Mouse (Mus musculus): ENCODE measurements at regions not wholly inside any gene's neighbourhood (a gene's known extent, or its start where the extent isn't known, plus 50 kb on each side); places are given as distances from the start of the nearest gene placed in this dataset.

- H3K27me3 ChIP-seq, result no peaks in the 10 kb centered on the region
- H3K4me2 ChIP-seq, result no peak overlapping the region
- no peak overlapping the region for H3K27ac ChIP-seq (replicated peaks)
- no peaks in the 10 kb centered on the region for H3K9me3 ChIP-seq
- H3K9ac ChIP-seq, result no peak overlapping the region
- peaks cover under 1% of the 10 kb centered on the region; the same call in 1 of the 2 replicates for H3K4me1 ChIP-seq (replicated peaks)
- no peaks in the 10 kb centered on the region for H3K36me3 ChIP-seq
- WGBS, result 79% methylated on average over 3 of the region's 3 CpGs
- ATAC-seq (ENCODE audit: low read depth), result no peak
- H3K4me3 ChIP-seq, result no peak overlapping the region
Measured at GRCm38 (mm10) chr10:43729184-43729583, 151.1 kb downstream of the Cd24a start.

GRCm38 (mm10) chr10:43733618-43734415, 155.7 kb downstream of the Cd24a start:
- no peaks in the 10 kb centered on the region for H3K4me1 ChIP-seq (replicated peaks)
- no peak for ATAC-seq (ENCODE audit: low read depth)
- no peaks in the 10 kb centered on the region for H3K27me3 ChIP-seq
- H3K9ac ChIP-seq, result no peak overlapping the region
- H3K9me3 ChIP-seq, result no peaks in the 10 kb centered on the region
- H3K4me3 ChIP-seq, result no peak overlapping the region
- H3K36me3 ChIP-seq, result no peaks in the 10 kb centered on the region
- 81% methylated on average over 13 of the region's 13 CpGs for WGBS
- no peak overlapping the region for H3K4me2 ChIP-seq
- H3K27ac ChIP-seq (replicated peaks), result no peak overlapping the region

- WGBS, result 90% methylated on average over 2 of the region's 2 CpGs
- no peak overlapping the region for H3K4me3 ChIP-seq
- H3K27ac ChIP-seq (replicated peaks), result no peak overlapping the region
- no peaks in the 10 kb centered on the region for H3K9me3 ChIP-seq
- H3K27me3 ChIP-seq, result no peaks in the 10 kb centered on the region
- ATAC-seq (ENCODE audit: low read depth), result no peak
- no peaks in the 10 kb centered on the region for H3K36me3 ChIP-seq
- H3K4me1 ChIP-seq (replicated peaks), result peaks cover 25% of the 10 kb centered on the region
- H3K4me2 ChIP-seq, result no peak overlapping the region
- H3K9ac ChIP-seq, result no peak overlapping the region
Measured at GRCm38 (mm10) chr10:43739181-43739580, 161.1 kb downstream of the Cd24a start.

GRCm38 (mm10) chr10:43739718-43740117, 161.6 kb downstream of the Cd24a start:
- 48% methylated on average over 8 of the region's 8 CpGs for WGBS
- no peaks in the 10 kb centered on the region for H3K36me3 ChIP-seq
- no peaks in the 10 kb centered on the region for H3K9me3 ChIP-seq
- H3K9ac ChIP-seq, result no peak overlapping the region
- H3K27ac ChIP-seq (replicated peaks), result no peak overlapping the region
- peaks cover 25% of the 10 kb centered on the region for H3K4me1 ChIP-seq (replicated peaks)
- no peak for ATAC-seq (ENCODE audit: low read depth)
- H3K4me3 ChIP-seq, result no peak overlapping the region
- H3K27me3 ChIP-seq, result no peaks in the 10 kb centered on the region
- no peak overlapping the region for H3K4me2 ChIP-seq

GRCm38 (mm10) chr10:43740204-43740865, 161.2 kb downstream of the Qrsl1 start:
- H3K36me3 ChIP-seq, result no peaks in the 10 kb centered on the region
- peaks cover 25% of the 10 kb centered on the region for H3K4me1 ChIP-seq (replicated peaks)
- H3K4me3 ChIP-seq, result no peak overlapping the region
- peak overlapping the region; percentile 49 for H3K27ac ChIP-seq (replicated peaks)
- no peaks in the 10 kb centered on the region for H3K9me3 ChIP-seq
- ATAC-seq (ENCODE audit: low read depth), result no peak
- no peaks in the 10 kb centered on the region for H3K27me3 ChIP-seq
- no peak overlapping the region for H3K9ac ChIP-seq
- H3K4me2 ChIP-seq, result no peak overlapping the region
- WGBS, result 36% methylated on average over 13 of the region's 13 CpGs

- Histone ChIP-seq H3K9ac (no peak overlapping the region), H3K4me3 (no peak overlapping the region), H3K4me1 (replicated peaks) (peaks cover 25% of the 10 kb centered on the region), H3K9me3 (no peaks in the 10 kb centered on the region), H3K27me3 (no peaks in the 10 kb centered on the region), H3K4me2 (no peak overlapping the region), H3K27ac (replicated peaks) (no peak overlapping the region), H3K36me3 (no peaks in the 10 kb centered on the region)
- no peak for ATAC-seq (ENCODE audit: low read depth)
- WGBS, result 52% methylated on average over 18 of the region's 18 CpGs
Measured at GRCm38 (mm10) chr10:43741361-43742084, 160.0 kb downstream of the Qrsl1 start.

GRCm38 (mm10) chr10:43742085-43743054, 159.2 kb downstream of the Qrsl1 start:
- Histone ChIP-seq H3K4me3 (peak overlapping the region; percentile 21), H3K4me2 (peak overlapping the region; percentile 50), H3K27me3 (no peaks in the 10 kb centered on the region), H3K9ac (0 out of 2 replicates have a peak overlapping the region, but pooled peaks have one; percentile 31), H3K36me3 (no peaks in the 10 kb centered on the region), H3K9me3 (no peaks in the 10 kb centered on the region), H3K4me1 (replicated peaks) (peaks cover 25% of the 10 kb centered on the region), H3K27ac (replicated peaks) (peak overlapping the region; percentile 61)
- WGBS, result 6% methylated on average over 15 of the region's 15 CpGs
- peak; percentile 41 for ATAC-seq (ENCODE audit: low read depth)

GRCm38 (mm10) chr10:43743188-43744120, 158.1 kb downstream of the Qrsl1 start:
- no peak overlapping the region for H3K27ac ChIP-seq (replicated peaks)
- H3K9me3 ChIP-seq, result no peaks in the 10 kb centered on the region
- 96% methylated on average over 7 of the region's 7 CpGs for WGBS
- no peak overlapping the region for H3K4me3 ChIP-seq
- H3K27me3 ChIP-seq, result no peaks in the 10 kb centered on the region
- no peak for ATAC-seq (ENCODE audit: low read depth)
- H3K4me1 ChIP-seq (replicated peaks), result peaks cover 25% of the 10 kb centered on the region
- peak overlapping the region; percentile 50 for H3K4me2 ChIP-seq
- H3K9ac ChIP-seq, result no peak overlapping the region
- H3K36me3 ChIP-seq, result no peaks in the 10 kb centered on the region

- ATAC-seq (ENCODE audit: low read depth), result no peak
- no peak overlapping the region for H3K4me2 ChIP-seq
- no peaks in the 10 kb centered on the region for H3K9me3 ChIP-seq
- 60% methylated on average over 8 of the region's 8 CpGs for WGBS
- H3K4me1 ChIP-seq (replicated peaks), result peaks cover 16% of the 10 kb centered on the region
- H3K27me3 ChIP-seq, result no peaks in the 10 kb centered on the region
- H3K9ac ChIP-seq, result no peak overlapping the region
- H3K27ac ChIP-seq (replicated peaks), result no peak overlapping the region
- H3K36me3 ChIP-seq, result no peaks in the 10 kb centered on the region
- no peak overlapping the region for H3K4me3 ChIP-seq
Measured at GRCm38 (mm10) chr10:43745931-43746630, 155.5 kb downstream of the Qrsl1 start.

- WGBS, result 91% methylated on average over 1 of the region's 1 CpGs
- peaks cover 12% of the 10 kb centered on the region for H3K4me1 ChIP-seq (replicated peaks)
- H3K4me2 ChIP-seq, result no peak overlapping the region
- no peak overlapping the region for H3K9ac ChIP-seq
- no peaks in the 10 kb centered on the region for H3K36me3 ChIP-seq
- ATAC-seq (ENCODE audit: low read depth), result no peak
- H3K27ac ChIP-seq (replicated peaks), result no peak overlapping the region
- H3K9me3 ChIP-seq, result no peaks in the 10 kb centered on the region
- H3K27me3 ChIP-seq, result no peaks in the 10 kb centered on the region
- no peak overlapping the region for H3K4me3 ChIP-seq
Measured at GRCm38 (mm10) chr10:43746631-43747001, 154.9 kb downstream of the Qrsl1 start.

Measured in neural tube, embryonic 13.5 days (tissue).